Comparison of ENCODE assay signal across 8 mouse cellular contexts in the genomic region with DNA sequence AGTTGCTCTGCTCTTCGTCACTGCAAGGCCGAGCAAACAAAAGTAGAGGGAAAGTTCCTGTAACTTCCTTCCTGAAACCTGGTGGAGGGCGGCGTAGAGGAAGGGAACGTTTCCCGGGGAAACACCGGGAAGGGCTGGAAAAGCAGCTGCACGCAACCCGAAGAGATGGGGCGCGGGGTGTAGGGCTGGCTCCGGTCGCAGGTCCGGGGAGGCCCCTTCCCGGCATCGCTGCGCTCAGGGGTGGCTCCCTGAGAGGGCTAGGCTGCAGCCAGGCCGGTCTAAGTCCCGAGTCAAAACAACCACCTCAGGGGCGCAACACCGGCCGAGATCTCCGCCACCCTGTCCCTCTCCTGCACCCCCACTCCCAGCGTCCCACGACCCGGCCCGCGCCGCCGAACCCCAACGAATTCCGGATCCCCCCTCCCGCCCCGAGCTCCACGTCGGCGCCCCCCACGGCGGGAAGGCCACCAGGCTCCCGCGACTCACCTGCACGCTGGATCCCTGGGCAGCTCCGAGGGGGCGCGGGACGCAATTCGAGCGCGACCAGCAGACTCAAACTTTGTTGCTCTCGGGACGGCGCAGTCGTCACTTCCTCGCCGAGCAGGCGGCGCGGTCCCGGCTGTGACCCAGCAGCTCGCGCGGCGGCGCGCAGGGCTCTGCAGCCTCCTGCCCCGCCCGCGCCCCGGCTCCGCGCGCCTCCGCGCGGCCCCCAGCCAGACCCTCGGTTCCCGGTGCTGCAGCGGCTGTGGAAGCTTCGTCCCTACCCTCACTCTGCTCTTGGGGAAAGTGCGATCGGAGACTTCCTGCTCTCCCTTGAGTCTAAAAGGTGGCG. TPM values are rescaled to one million over a fixed set of nuclear protein-coding genes. Genes with fewer than 3 reads are reported as not detected.
A peak's percentile ranks its signal among the peaks of the same experiment; 100 is the strongest.
DNase-seq lines count a peak whose midpoint lies in the region; ATAC-seq and TF ChIP-seq lines count a peak whose summit lies in the region.

A gene (minus strand): TSS at position 593 of the 832 bp plus-strand sequence.

- H3K4me1 ChIP-seq in bone marrow, adult 2 months (ENCODE audit: control insufficient read depth, insufficient read depth, low read length), result peaks cover 1% of the 10 kb centered on the region; the same call in 1 of the 2 replicates
- H3K4me1 ChIP-seq in embryonic fibroblast, embryonic 13.5 days (ENCODE audit: control insufficient read depth, insufficient read depth, low read length), result peaks cover 5% of the 10 kb centered on the region
- H3K4me1 ChIP-seq in heart, embryonic 12.5 days (replicated peaks), result peaks cover 54% of the 10 kb centered on the region
- H3K4me1 ChIP-seq in kidney, embryonic 16.5 days (ENCODE audit: insufficient read depth, low read length), result peaks cover 53% of the 10 kb centered on the region
- H3K4me1 ChIP-seq in liver, embryonic 11.5 days (replicated peaks; ENCODE audit: control insufficient read depth, insufficient read depth, low read length), result peaks cover 34% of the 10 kb centered on the region

- peak; percentile 87 for ATAC-seq in heart, embryonic 12.5 days (ENCODE audit: insufficient number of reproducible peaks, low FRiP score)
- ATAC-seq in kidney, embryonic 16.5 days (ENCODE audit: low FRiP score, low TSS enrichment), result peak; percentile 87
- ATAC-seq in liver, embryonic 11.5 days (replicated peaks; ENCODE audit: low FRiP score), result peak; percentile 91
- no peak for ATAC-seq in monocyte, adult 5-6 weeks (replicated peaks; ENCODE audit: insufficient number of reproducible peaks, low FRiP score, low TSS enrichment, poor library complexity, severe bottlenecking)

- peak; percentile 87 to 89 for DNase-seq in B cell, adult 2 months
- peak; percentile 81 for DNase-seq in liver, embryonic 11.5 days (ENCODE audit: low spot score)
- DNase-seq in spleen, postnatal 4 days (ENCODE audit: low spot score in 2 of 2), result peak; percentile 80 to 91

- TF ChIP-seq POLR2A in bone marrow, adult 2 months (IDR thresholded peaks at IDR 0.05; ENCODE audit: borderline replicate concordance, control insufficient read depth, low read depth, low read length), result peak; percentile 76
- TF ChIP-seq POLR2A in embryonic fibroblast, embryonic 13.5 days (IDR thresholded peaks at IDR 0.05; ENCODE audit: low read depth, low read length), result peak; percentile 57

- H3K4me3 ChIP-seq in bone marrow, adult 2 months (replicated peaks; ENCODE audit: control insufficient read depth, low read depth, low read length), result peak within 1 kb of the TSS; percentile 89
- H3K4me3 ChIP-seq in embryonic fibroblast, embryonic 13.5 days (ENCODE audit: insufficient read depth, low read length), result peak within 1 kb of the TSS; percentile 72
- H3K4me3 ChIP-seq in heart, embryonic 12.5 days, result peak within 1 kb of the TSS; percentile 90
- H3K4me3 ChIP-seq in kidney, embryonic 16.5 days (ENCODE audit: low read length), result peak within 1 kb of the TSS; percentile 91
- H3K4me3 ChIP-seq in liver, embryonic 11.5 days (ENCODE audit: low read depth, low read length), result peak within 1 kb of the TSS; percentile 95

- no peaks in the 10 kb centered on the region for H3K9me3 ChIP-seq in heart, embryonic 12.5 days (replicated peaks)
- H3K9me3 ChIP-seq in kidney, embryonic 16.5 days (ENCODE audit: low read length), result no peaks in the 10 kb centered on the region
- no peaks in the 10 kb centered on the region for H3K9me3 ChIP-seq in liver, embryonic 11.5 days (ENCODE audit: control insufficient read depth, low read length)

- peak within 1 kb of the TSS; percentile 90 for H3K4me2 ChIP-seq in heart, embryonic 12.5 days
- peak within 1 kb of the TSS; percentile 89 for H3K4me2 ChIP-seq in kidney, embryonic 16.5 days (replicated peaks; ENCODE audit: low read depth, low read length)
- peak within 1 kb of the TSS; percentile 95 for H3K4me2 ChIP-seq in liver, embryonic 11.5 days

- H3K27me3 ChIP-seq in heart, embryonic 12.5 days (replicated peaks), result no peaks in the 10 kb centered on the region
- no peaks in the 10 kb centered on the region for H3K27me3 ChIP-seq in kidney, embryonic 16.5 days (ENCODE audit: insufficient read depth, low read length)
- H3K27me3 ChIP-seq in liver, embryonic 11.5 days (replicated peaks; ENCODE audit: control insufficient read depth, insufficient read depth, low read length), result no peaks in the 10 kb centered on the region

- peak within 1 kb of the TSS; percentile 95 for H3K27ac ChIP-seq in bone marrow, adult 2 months (ENCODE audit: control insufficient read depth, insufficient read depth, low read depth, low read length, poor library complexity)
- peak within 1 kb of the TSS; percentile 90 for H3K27ac ChIP-seq in embryonic fibroblast, embryonic 13.5 days (ENCODE audit: insufficient read depth, low read length)
- H3K27ac ChIP-seq in heart, embryonic 12.5 days (ENCODE audit: poor library complexity, severe bottlenecking), result peak within 1 kb of the TSS; percentile 89
- H3K27ac ChIP-seq in kidney, embryonic 16.5 days (ENCODE audit: low read length), result peak within 1 kb of the TSS; percentile 96
- H3K27ac ChIP-seq in liver, embryonic 11.5 days (ENCODE audit: low read depth, low read length), result peak within 1 kb of the TSS; percentile 81

- H3K36me3 ChIP-seq in heart, embryonic 12.5 days, result no peaks in the 10 kb centered on the region; the same call in none of the 2 replicates
- H3K36me3 ChIP-seq in kidney, embryonic 16.5 days (ENCODE audit: insufficient read depth, low read length), result no peaks in the 10 kb centered on the region
- H3K36me3 ChIP-seq in liver, embryonic 11.5 days (ENCODE audit: control insufficient read depth, insufficient read depth, low read length), result no peaks in the 10 kb centered on the region

- H3K9ac ChIP-seq in heart, embryonic 12.5 days, result peak within 1 kb of the TSS; percentile 92
- H3K9ac ChIP-seq in kidney, embryonic 16.5 days (replicated peaks; ENCODE audit: low read length), result peak within 1 kb of the TSS; percentile 97
- H3K9ac ChIP-seq in liver, embryonic 11.5 days (ENCODE audit: low read depth, low read length), result peak within 1 kb of the TSS; percentile 92

- TF ChIP-seq CTCF in bone marrow, adult 2 months (IDR thresholded peaks at IDR 0.05; ENCODE audit: control insufficient read depth, insufficient read depth, low read length), result no peak
- TF ChIP-seq CTCF in embryonic fibroblast, embryonic 13.5 days (IDR thresholded peaks at IDR 0.05; ENCODE audit: borderline replicate concordance, insufficient read depth, low read length), result no peak

- under 1% methylated on average over 82 of the region's 82 CpGs for WGBS in bone marrow, adult 2 months
- WGBS in heart, embryonic 12.5 days, result under 1% methylated on average over 82 of the region's 82 CpGs
- under 1% methylated on average over 73 of the region's 82 CpGs for WGBS in kidney, embryonic 16.5 days
- WGBS in liver, embryonic 11.5 days, result under 1% methylated on average over 81 of the region's 82 CpGs

RNA-seq across cellular contexts. Expression of the gene that starts here (rescaled TPM):
- 12.5 and 20.0 TPM in 2 replicates for polyA plus RNA-seq in bone marrow, adult 2 months (2011; ENCODE audit: insufficient read depth, insufficient read length, low replicate concordance, missing spikeins)
- 20.6 and 21.3 TPM in 2 replicates for polyA plus RNA-seq in embryonic fibroblast, embryonic 13.5 days (2011; ENCODE audit: insufficient read length, low read depth, missing spikeins)
- polyA plus RNA-seq in heart, embryonic 12.5 days (2016; fragmentation: Nextera tagmentation; extraction: Ambion mirVana), result 8.7 and 10.6 TPM in 2 replicates
- 8.6 and 9.3 TPM in 2 replicates for polyA plus RNA-seq in kidney, embryonic 16.5 days (2015; fragmentation: Nextera tagmentation; extraction: Ambion mirVana)
- 12.6 and 13.4 TPM in 2 replicates for polyA plus RNA-seq in liver, embryonic 11.5 days (2014; fragmentation: Nextera tagmentation; extraction: Ambion mirVana)
- total RNA-seq in monocyte, adult 5-6 weeks (2017), result 21.6 to 42.4 TPM (median 28.2 TPM) in 3 replicates
